Mouse (Mus musculus) stomach, postnatal 0 days (tissue): ENCODE measurements around the gene Dtx3. TPM values are rescaled to one million over a fixed set of nuclear protein-coding genes. Genes with fewer than 3 reads are reported as not detected.

Experiments used
- ATAC-seq: fragments of 200-750 bp; cut with Nextera tagmentation; 2 replicates; pipeline ENCODE4 v1.8.0; 2017; ENCODE audit not compliant: low FRiP score, low TSS enrichment
- DNase-seq: peaks from one replicate; pipeline ENCODE4 v3.0.0-alpha.2; 2016; ENCODE audit warnings: low spot score
- H3K27ac ChIP-seq: fragments of 300-500 bp; sonication (generic); replicated peaks from 2 replicates; pipeline ENCODE4 v1.5.1; 2014; ENCODE audit warnings: mild to moderate bottlenecking, control low read depth
- H3K27me3 ChIP-seq: fragments of 300-500 bp; sonication (generic); 2 replicates; pipeline ENCODE4 v1.6.1; 2014; ENCODE audit warnings: low read length; ENCODE audit not compliant: control insufficient read depth, insufficient read depth
- H3K36me3 ChIP-seq: fragments of 300-500 bp; sonication (generic); 2 replicates; pipeline ENCODE4 v1.6.1; 2014; ENCODE audit warnings: low read length, mixed read lengths; ENCODE audit not compliant: control insufficient read depth, insufficient read depth
- H3K4me1 ChIP-seq: fragments of 300-500 bp; sonication (generic); replicated peaks from 2 replicates; pipeline ENCODE4 v1.6.1; 2014; ENCODE audit warnings: antibody characterized with exemption; ENCODE audit not compliant: control insufficient read depth, insufficient read depth
- H3K4me2 ChIP-seq: fragments of 300-500 bp; sonication (generic); replicated peaks from 2 replicates; pipeline ENCODE4 v1.6.1; 2014; ENCODE audit warnings: low read depth, mild to moderate bottlenecking, control low read depth, moderate library complexity
- H3K4me3 ChIP-seq: fragments of 300-500 bp; sonication (generic); 2 replicates; pipeline ENCODE4 v1.5.1; 2014; ENCODE audit warnings: low read depth, low read length, control low read depth
- H3K9ac ChIP-seq: fragments of 300-500 bp; sonication (generic); 2 replicates; pipeline ENCODE4 v1.6.1; 2014; ENCODE audit warnings: mild to moderate bottlenecking, low read length, control low read depth, mixed read lengths
- H3K9me3 ChIP-seq: fragments of 300-500 bp; sonication (generic); 2 replicates; pipeline ENCODE4 v1.6.1; 2016; ENCODE audit warnings: low read length; ENCODE audit not compliant: control insufficient read depth
- CTCF ChIP-seq: IDR thresholded peaks from 2 replicates; pipeline ENCODE4 v1.5.1; 2016; ENCODE audit warnings: antibody characterized with exemption, low read depth, mild to moderate bottlenecking, moderate library complexity
- EP300 ChIP-seq: optimal IDR thresholded peaks from 2 replicates; pipeline ENCODE3; 2016; ENCODE audit warnings: antibody characterized with exemption
- WGBS: fragments of 180-500 bp; shearing (Covaris S2); extraction: QIAGEN DNeasy Blood & Tissue Kit; methylation state at CpG from one replicate; pipeline ENCODE4 v1.1.7; 2014; 5-methylcytosine and 5-hydroxymethylcytosine counted together
- polyA plus RNA-seq: library from polyadenylated mRNA; unstranded; fragments of >200 nt; fragmentation: Nextera tagmentation; extraction: Ambion mirVana; gene quantifications from 2 replicates; pipeline ENCODE4 v1.2.1, GENCODE M21; 2015

Dtx3 gene
- polyA plus RNA-seq, 1 experiment from 2014 or later = 27.8 TPM

GRCm38 (mm10) chr10:127210961-127211405 is 15.5 kb upstream of the Dtx3 start:
- Histone ChIP-seq H3K4me1 (0 out of 2 replicates have a peak, but pooled peaks cover 3% of the 10 kb centered on the region), H3K9ac (peak overlapping the region; percentile 81), H3K27ac (peak overlapping the region; percentile 84), H3K27me3 (no peaks in the 10 kb centered on the region), H3K36me3 (peaks cover 4% of the 10 kb centered on the region; the same call in 1 of the 2 replicates), H3K4me2 (peak overlapping the region; percentile 98), H3K9me3 (no peaks in the 10 kb centered on the region), H3K4me3 (peak overlapping the region; percentile 83)
- under 1% methylated on average over 23 of the region's 25 CpGs for WGBS
- no peak for DNase-seq
- TF ChIP-seq CTCF = peak; percentile 3; the same call in 1 of the 2 replicates
- no peak for TF ChIP-seq EP300
- peak; percentile 72 for ATAC-seq

- H3K4me3 ChIP-seq = no peak overlapping the region
- no peak for ATAC-seq
These were observed 14.5 kb upstream of the Dtx3 start for GRCm38 (mm10) chr10:127209928-127210570.

GRCm38 (mm10) chr10:127208921-127209320 is 13.4 kb upstream of the Dtx3 start:
- 76% methylated on average over 4 of the region's 4 CpGs for WGBS
- no peak overlapping the region for H3K27ac ChIP-seq
- H3K9ac ChIP-seq = no peak overlapping the region
- no peak overlapping the region for H3K4me3 ChIP-seq
- H3K9me3 ChIP-seq = no peaks in the 10 kb centered on the region
- ATAC-seq = no peak
- no peaks in the 10 kb centered on the region for H3K27me3 ChIP-seq
- peaks cover 12% of the 10 kb centered on the region; the same call in 1 of the 2 replicates for H3K36me3 ChIP-seq
- TF ChIP-seq CTCF (no peak), EP300 (no peak)
- H3K4me2 ChIP-seq = no peak overlapping the region
- DNase-seq = no peak
- 0 out of 2 replicates have a peak, but pooled peaks cover 3% of the 10 kb centered on the region for H3K4me1 ChIP-seq

More at GRCm38 (mm10) chr10:127209928-127210570, 14.5 kb upstream of the Dtx3 start:
- H3K9ac ChIP-seq = no peak overlapping the region
- WGBS = 80% methylated on average over 13 of the region's 13 CpGs
- H3K36me3 ChIP-seq = peaks cover 10% of the 10 kb centered on the region; the same call in 1 of the 2 replicates
- H3K4me2 ChIP-seq = no peak overlapping the region
- 0 out of 2 replicates have a peak, but pooled peaks cover 3% of the 10 kb centered on the region for H3K4me1 ChIP-seq
- no peak for DNase-seq
- H3K9me3 ChIP-seq = no peaks in the 10 kb centered on the region
- H3K27ac ChIP-seq = no peak overlapping the region
- TF ChIP-seq EP300 (no peak), CTCF (no peak)
- no peaks in the 10 kb centered on the region for H3K27me3 ChIP-seq

GRCm38 (mm10) chr10:127205373-127205772 is 9.8 kb upstream of the Dtx3 start:
- H3K27ac ChIP-seq = no peak overlapping the region
- TF ChIP-seq CTCF (no peak), EP300 (no peak)

GRCm38 (mm10) chr10:127204589-127204988 is 9.1 kb upstream of the Dtx3 start:
- Histone ChIP-seq H3K4me3 (no peak overlapping the region), H3K4me2 (no peak overlapping the region), H3K27me3 (no peaks in the 10 kb centered on the region), H3K9me3 (no peaks in the 10 kb centered on the region), H3K9ac (no peak overlapping the region), H3K36me3 (peaks cover 15% of the 10 kb centered on the region), H3K27ac (no peak overlapping the region), H3K4me1 (no peaks in the 10 kb centered on the region)
- TF ChIP-seq CTCF (no peak), EP300 (no peak)
- WGBS = 87% methylated on average over 5 of the region's 5 CpGs
- DNase-seq (no peak), ATAC-seq (no peak)

More at GRCm38 (mm10) chr10:127205373-127205772, 9.8 kb upstream of the Dtx3 start:
- DNase-seq (peak; percentile 42), ATAC-seq (0 out of 2 replicates have a peak, but pooled peaks have one; percentile 28)
- Histone ChIP-seq H3K27me3 (no peaks in the 10 kb centered on the region), H3K4me3 (no peak overlapping the region), H3K9me3 (no peaks in the 10 kb centered on the region), H3K9ac (no peak overlapping the region), H3K4me2 (no peak overlapping the region), H3K36me3 (peaks cover 15% of the 10 kb centered on the region), H3K4me1 (no peaks in the 10 kb centered on the region)
- 72% methylated on average over 10 of the region's 10 CpGs for WGBS

- Histone ChIP-seq H3K27me3 (no peaks in the 10 kb centered on the region), H3K4me2 (no peak overlapping the region), H3K9ac (no peak overlapping the region), H3K4me1 (no peaks in the 10 kb centered on the region), H3K36me3 (peaks cover 15% of the 10 kb centered on the region), H3K4me3 (no peak overlapping the region), H3K9me3 (no peaks in the 10 kb centered on the region), H3K27ac (no peak overlapping the region)
- TF ChIP-seq EP300 = no peak
- no peak for TF ChIP-seq CTCF
- no peak for ATAC-seq
- 81% methylated on average over 3 of the region's 3 CpGs for WGBS
- no peak for DNase-seq
These were observed 7.6 kb upstream of the Dtx3 start for GRCm38 (mm10) chr10:127203106-127203505.
